Mouse (Mus musculus): ENCODE data around the gene Strap.

Strap gene

DNA sequence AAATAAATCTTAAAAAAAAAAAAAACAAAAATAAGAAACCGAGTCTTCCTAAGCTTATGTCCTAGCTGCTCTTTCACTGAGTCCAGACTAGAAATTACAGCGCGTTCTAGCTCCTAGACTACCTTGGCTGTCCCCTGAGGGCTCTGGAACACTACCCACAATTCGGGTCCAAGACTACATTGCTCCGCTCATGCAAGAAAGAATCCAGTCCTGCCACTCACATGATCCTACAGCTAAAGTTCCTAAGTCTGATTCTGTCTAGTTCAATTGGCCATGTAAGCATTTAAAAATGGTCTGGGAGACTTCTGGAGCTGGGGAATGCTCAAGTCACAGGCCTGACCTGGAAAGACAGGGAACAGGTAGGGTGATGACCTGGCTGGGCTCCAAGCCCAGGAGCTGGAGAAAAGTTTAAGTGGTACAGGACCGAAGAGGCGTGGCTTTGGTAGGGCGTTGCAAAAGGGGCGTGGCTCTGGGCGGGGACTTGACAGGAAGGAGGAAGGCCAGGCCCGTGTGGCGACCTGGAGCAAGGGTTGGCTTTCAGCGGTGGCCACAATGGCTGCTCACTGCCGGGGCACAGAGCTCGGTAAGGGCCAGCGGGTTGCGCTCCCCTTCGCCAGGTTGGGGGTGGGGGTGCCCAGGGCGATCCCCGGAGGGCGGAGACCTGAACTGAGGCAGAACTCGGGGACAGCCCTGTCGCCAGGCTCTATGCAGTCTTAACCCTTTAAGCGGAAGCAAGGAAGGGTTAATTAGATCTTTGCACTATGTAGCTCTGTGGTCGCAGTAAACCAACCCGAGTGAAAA, 19.4 kb downstream of the Strap start, which contains the start of gene Dera:
TSS of gene Dera (plus strand) at position 491 of the 801 bp plus-strand sequence.
- TF ChIP-seq GATA4 (IDR thresholded peaks at IDR 0.05; ENCODE audit: insufficient replicate concordance, low read length), result no peak

DNA sequence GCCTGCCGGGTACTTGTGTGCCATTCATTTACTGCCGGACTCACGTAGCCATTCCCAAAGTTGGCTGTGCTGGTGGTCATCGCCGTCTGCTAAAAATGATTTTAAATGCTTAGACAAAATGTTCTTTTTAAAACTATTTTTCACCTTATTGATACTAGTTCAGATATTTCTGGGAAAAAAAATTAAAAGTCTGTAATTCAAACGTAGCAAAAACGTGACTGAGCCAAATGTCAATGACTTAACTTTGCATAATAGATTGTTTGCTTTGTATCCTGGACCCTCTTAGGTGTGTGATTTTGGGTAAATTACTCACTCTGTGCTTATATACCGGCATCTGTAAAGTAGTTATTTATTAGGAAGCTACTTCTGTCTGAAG, 20.0 kb downstream of the Strap start:
- TF ChIP-seq GATA4 (IDR thresholded peaks at IDR 0.05; ENCODE audit: insufficient replicate concordance, low read length), result no peak

DNA sequence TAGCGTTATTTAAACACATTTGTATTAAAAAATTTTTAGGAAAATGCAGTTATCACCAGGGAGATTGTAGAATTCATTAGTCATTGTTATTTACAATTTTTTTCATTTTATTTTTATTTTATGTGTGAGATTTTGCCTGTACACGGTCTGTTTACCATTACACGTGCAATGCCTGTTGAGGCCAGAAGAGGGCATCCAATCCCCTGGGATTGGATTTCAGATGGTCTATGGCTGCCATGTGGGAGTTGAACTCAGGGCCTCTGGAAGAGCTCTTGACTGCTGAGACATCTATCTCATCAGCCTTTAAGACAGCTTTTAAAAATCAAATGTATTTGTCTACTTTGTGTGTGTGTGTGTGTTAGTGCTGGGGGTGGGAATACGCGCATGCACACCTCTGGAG, 21.4 kb downstream of the Strap start:
- no peak for TF ChIP-seq GATA4 (IDR thresholded peaks at IDR 0.05; ENCODE audit: insufficient replicate concordance, low read length)

DNA sequence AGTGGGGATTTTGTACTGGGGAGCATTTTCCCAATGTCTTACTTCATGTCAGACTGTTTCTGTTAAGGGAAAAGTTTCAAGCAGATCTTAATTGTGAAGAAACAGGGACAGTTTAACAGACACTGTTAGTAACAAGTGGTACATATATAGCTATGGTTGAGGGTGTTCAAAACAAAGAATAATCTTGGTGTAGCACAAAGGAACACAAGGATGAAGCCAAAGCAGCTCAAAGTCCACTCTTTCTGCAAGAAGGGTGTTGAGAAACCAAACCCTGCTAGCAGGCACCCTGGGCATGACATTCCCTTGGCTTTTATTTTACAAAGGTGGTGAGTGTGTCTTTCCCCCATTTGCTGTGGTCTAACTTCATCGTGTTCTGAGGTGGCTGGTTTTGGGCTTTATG, 23.0 kb downstream of the Strap start:
- no peak for TF ChIP-seq GATA4 (IDR thresholded peaks at IDR 0.05; ENCODE audit: insufficient replicate concordance, low read length)

DNA sequence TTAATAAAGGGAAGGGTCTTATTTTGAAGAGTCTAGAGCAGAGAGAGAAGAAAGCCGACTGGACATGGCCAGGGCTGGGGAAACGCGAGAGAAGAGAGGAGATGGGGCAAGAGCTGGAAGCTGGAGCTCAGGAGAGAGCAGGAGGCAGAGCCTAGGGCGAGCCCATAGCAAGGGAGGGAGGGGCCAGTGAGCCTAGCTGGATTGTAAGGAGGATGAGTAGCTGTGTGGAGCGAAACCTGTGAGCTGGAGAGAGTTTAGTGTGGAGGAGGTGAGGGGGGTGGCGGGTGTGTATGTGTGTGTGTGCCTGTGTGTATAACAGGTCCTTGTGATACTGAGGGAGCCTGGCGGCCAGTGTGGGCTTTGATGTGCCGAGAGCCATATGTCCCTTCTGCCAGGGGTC, 24.8 kb downstream of the Strap start:
- TF ChIP-seq GATA4 (IDR thresholded peaks at IDR 0.05; ENCODE audit: insufficient replicate concordance, low read length), result no peak

DNA sequence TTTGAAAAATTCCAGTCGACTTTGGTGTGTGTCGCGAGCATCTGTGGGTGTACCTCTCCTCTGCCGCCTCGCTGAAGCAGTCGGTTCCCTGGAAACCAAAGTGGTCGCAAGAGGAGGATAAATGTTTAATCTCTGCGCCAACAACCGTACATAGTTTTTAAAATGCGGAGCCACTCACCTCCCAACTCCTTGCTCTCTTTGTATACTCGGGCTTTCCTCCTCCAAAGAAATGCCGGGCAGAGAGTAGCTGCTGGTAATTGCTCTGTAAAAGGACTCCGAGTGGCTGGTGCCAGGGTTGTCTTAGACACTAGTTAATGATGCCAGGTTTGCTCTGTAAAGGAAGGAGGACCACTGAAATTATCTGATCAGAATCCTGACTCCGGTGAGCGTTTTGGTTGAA, 26.1 kb downstream of the Strap start:
- TF ChIP-seq GATA4 (IDR thresholded peaks at IDR 0.05; ENCODE audit: insufficient replicate concordance, low read length), result no peak

DNA sequence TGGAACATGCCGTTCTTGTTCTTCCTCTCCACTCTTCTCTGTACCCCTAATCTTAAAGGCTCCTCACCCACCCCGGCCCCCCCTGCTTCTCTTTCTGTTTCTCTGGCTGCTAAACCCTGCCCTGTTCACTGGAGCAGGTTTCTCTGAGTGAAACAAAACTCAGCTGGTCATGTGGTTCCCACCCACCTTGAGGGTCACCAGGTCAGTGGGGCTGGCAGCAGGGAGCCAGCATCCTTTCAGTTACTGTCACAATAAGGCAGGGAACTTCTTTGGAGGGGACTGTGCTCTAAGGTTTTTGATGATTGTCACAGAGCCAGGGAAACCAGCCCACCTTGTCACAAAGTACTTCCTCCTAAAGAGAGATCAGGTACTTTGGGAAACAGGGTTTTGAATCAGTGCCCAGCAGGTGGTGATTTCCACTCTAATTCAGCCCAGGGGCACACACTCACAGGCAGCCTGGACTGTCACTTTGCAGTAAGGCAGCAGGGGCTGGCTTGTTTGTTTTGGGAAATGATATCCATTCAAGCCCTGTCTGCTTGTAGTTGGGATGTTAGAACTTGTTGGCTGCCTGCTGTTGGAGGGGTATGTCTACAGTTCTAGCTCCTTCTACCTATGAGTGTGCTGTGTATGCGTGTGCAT, 29.8 kb downstream of the Strap start:
- no peak for TF ChIP-seq GATA4 (IDR thresholded peaks at IDR 0.05; ENCODE audit: insufficient replicate concordance, low read length)

DNA sequence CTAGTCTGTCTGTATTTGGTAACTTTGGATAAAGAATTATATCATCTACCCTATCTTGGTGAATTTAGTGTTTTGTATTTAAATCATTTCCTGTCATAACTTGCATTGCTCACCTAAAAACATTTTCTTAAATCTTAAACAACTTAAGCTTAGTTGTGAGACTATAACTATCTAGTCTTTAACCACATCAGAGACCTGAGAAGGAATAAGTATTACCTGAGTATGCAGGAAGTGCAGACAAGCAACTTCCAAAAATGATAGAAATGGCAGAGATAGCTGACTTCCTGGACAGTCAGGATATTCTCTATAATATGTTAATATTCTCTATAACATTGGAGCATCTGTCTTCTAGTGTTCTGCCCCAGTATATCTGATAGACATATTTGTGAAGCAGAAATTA, 31.3 kb downstream of the Strap start:
- TF ChIP-seq GATA4 (IDR thresholded peaks at IDR 0.05; ENCODE audit: insufficient replicate concordance, low read length), result no peak

DNA sequence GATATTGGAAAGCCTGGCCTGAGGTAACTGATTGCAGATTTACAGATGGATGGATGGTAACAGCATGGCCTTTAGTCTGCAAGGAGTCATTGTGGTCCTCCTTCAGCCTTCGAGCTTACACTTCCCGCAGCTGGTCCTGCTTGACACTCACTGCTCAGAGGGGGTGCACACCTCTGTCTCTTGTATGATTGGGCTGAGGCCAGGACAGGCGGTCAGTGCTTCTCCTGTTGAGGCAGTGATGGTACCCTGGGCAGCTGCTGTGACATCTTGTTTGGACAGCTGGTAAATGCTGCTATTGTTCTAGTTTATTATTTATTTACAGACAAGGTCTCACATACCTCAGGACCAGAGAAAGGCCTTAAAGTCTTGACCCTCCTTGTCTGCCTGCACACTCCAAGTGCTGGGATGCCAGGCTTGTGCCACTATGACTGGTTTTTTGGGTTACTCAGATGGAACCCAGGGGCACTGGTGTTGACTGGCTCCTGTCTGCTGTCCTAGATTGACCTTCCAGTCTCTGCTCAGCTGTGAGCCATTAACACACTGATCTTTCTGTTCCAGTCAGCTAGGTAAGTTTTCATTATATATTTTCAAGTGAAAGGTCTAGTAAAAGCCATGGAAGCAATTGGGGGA, 36.9 kb downstream of the Strap start:
- TF ChIP-seq GATA4 (IDR thresholded peaks at IDR 0.05; ENCODE audit: insufficient replicate concordance, low read length), result no peak

DNA sequence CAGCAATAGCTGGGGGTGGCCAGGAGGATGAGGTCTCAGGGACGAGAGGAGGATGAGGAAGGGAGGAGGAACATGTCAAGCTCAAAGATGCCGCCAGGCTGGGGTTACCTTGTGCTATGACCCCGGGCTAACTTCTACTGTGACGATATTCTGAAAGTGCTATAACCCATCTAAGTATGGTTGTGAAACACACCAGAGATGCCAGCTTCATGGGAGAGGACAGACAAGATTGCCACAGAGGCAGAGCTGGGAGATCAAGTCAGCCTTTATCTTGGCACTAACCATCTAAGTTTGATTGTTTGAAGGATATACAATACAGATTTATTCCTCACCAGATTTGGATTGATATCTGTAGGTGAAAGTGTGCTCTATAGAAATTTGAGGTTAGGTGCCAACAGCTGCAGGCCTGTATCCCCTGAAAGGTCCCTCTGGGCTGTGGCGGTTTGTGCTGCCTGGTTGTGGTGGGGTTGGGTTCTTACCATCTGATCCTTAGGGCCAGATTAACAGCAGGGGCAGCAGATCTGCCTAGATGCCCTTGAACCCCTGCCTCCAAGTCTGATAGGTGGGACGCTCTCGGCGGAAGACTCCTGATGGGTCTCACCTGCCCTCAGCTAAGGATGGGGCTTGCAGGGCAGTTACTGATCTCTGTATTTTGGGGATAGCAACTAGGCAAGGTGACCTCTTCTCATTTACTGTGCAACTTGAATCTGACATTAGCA, 38.2 kb downstream of the Strap start:
- no peak for TF ChIP-seq GATA4 (IDR thresholded peaks at IDR 0.05; ENCODE audit: insufficient replicate concordance, low read length)

DNA sequence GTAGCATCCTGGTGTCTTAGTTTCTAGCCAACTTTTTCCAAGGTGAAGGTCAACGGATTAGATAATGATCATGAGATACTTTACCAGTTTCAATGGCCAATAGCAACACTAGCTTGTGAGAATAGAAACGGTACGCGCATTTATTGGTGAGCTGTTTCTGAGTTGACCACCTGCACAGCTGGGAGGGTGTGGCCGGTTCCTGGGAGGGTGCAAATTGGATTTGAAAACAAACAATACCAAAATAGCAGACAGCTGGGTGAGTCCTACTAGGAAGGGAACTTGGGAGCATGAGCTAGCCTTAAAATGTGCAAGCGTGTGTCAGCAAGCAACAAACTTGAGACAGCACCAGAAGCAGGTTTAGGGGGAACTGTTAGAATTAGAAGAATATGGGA, 38.8 kb downstream of the Strap start:
- no peak for TF ChIP-seq GATA4 (IDR thresholded peaks at IDR 0.05; ENCODE audit: insufficient replicate concordance, low read length)

DNA sequence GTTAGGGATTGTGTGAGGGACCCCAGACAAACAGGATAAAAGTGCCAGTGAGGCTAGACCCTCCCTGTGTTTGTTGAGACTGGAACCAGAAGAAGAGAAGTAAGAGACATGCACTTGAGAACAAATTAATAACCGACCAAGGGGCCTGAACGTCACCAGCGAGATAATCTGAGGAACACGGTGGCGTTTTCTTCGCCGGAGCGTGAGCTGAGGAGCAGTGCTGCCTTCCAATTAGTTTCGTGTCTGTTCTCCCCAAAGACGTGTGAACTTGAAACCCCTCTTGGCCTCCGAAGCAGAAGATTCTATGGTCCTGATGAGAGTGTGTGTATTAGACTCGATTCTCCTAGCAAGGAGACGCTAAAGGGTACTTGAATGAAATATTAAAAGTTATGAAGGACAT, 39.3 kb downstream of the Strap start:
- TF ChIP-seq GATA4 (IDR thresholded peaks at IDR 0.05; ENCODE audit: insufficient replicate concordance, low read length), result no peak

DNA sequence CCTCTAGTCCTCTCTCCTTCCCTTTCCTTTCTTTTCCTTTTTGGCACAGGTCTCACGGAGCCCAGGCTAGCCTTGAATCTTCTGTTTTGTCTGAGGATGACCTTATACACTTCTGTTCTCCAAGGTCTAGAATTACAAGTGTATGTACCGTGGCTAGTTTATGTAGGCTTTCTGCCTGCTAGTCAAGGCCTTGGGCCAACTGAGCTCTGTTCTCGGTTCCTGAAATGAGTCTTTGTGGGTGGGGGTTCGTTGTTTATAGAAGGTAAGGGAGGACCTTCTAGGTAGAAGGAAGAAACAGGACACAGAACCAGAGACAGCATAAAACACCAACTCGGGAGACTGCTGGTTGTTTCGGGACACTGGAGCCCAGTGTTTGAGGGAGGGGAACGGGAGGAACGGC, 40.3 kb downstream of the Strap start:
- TF ChIP-seq GATA4 (IDR thresholded peaks at IDR 0.05; ENCODE audit: insufficient replicate concordance, low read length), result no peak

DNA sequence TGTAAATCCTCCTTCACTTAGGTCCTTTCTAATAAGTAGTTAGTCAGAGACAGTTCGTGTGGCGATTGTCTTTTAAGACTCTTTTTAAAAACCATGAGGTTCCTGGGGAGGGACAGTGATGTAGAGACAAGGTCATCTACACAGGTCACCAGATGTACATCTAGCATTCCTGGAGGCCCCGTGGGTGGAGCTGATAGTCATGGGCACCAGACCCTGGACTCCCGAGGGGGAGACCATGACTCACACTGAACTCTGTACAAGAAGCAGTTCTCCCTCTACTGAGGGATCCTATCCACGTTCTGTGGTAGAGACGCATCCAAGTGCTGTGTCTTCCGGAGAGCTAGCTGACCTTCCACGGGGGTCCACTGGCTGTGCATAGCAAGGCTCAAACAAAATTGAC, 42.1 kb downstream of the Strap start:
- no peak for TF ChIP-seq GATA4 (IDR thresholded peaks at IDR 0.05; ENCODE audit: insufficient replicate concordance, low read length)

DNA sequence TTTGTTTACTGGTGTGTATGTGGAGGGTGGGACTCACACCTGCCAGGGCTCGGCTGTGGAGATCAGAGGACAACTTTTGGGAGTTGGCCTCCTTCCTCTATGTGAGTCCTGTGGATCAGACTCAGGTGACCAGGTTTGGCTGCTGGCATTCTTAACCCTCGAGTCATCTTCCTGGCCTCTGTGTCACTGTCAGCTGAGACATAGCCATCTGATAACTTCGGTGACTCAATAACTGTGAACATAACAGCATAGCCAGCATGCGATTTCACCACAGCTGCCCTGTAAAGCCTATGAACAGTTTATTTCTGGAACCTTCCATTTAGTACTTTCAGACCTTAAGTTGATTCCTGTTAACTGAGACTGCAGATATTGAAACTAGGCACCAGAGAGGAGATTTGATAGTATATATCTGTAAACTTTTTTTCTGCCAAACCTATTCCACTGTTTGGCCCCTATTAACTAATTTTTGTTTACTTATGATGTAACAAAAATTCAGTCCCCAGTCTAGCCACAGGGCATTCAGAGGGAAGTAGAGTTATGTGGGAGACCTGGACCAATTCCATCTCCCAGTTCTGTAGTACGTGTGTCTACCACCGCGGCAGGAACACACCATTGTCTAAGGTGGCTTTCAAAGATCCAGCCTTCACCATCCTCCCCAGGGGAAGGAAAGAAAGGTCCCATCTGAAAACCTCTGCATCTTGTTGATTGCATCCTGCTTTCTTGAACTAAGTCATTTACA, 49.2 kb downstream of the Strap start:
- peak; percentile 43; the same call in 1 of the 2 replicates for TF ChIP-seq GATA4 (IDR thresholded peaks at IDR 0.05; ENCODE audit: insufficient replicate concordance, low read length)
